Mouse (Mus musculus) CH12.LX (cell line): ENCODE measurements around the gene Zdhhc4. TPM values are rescaled to one million over a fixed set of nuclear protein-coding genes. Genes with fewer than 3 reads are reported as not detected.

ENCODE experiments used
- DNase-seq: peaks from one replicate; pipeline ENCODE4 v3.0.0-alpha.2; 2013; ENCODE audit errors: extremely low read depth
- H3K27ac ChIP-seq: 2 replicates; pipeline ENCODE4 v1.5.1; 2012; ENCODE audit warnings: low read depth, mild to moderate bottlenecking, control low read depth, moderate library complexity; ENCODE audit not compliant: insufficient read depth
- H3K27me3 ChIP-seq: replicated peaks from 2 replicates; pipeline ENCODE3; 2012; ENCODE audit warnings: inconsistent platforms
- H3K36me3 ChIP-seq, 2 experiments: replicated peaks in 1 of 2; 2 replicates each; pipeline versions ENCODE3 to v1.6.1; 2012; ENCODE audit warnings: inconsistent platforms in 1 of 2, low read length in 1 of 2, mild to moderate bottlenecking in 1 of 2, mixed read lengths in 1 of 2, moderate library complexity in 1 of 2; ENCODE audit not compliant: control insufficient read depth in 1 of 2, insufficient read depth in 1 of 2
- H3K4me1 ChIP-seq, 2 experiments: 2 replicates each; pipeline ENCODE4 v1.6.1; 2012; ENCODE audit warnings: inconsistent platforms in 1 of 2, moderate library complexity in 1 of 2; ENCODE audit not compliant: insufficient read depth in 2 of 2, control insufficient read depth in 1 of 2
- H3K4me2 ChIP-seq: 2 replicates; pipeline ENCODE4 v1.6.1; 2012; ENCODE audit warnings: low read depth, mild to moderate bottlenecking, control low read depth; ENCODE audit not compliant: poor library complexity, insufficient read depth, severe bottlenecking
- H3K4me3 ChIP-seq, 3 experiments: fragments of 150-350 bp in 1 of 3; sonication (generic) in 1 of 3; replicated peaks in 1 of 3; 2 replicates each; pipeline versions ENCODE3 to v1.5.1; 2011 to 2012; ENCODE audit warnings: low read depth in 2 of 3, low read length in 2 of 3, mild to moderate bottlenecking in 2 of 3, moderate library complexity in 2 of 3, control low read depth in 1 of 3, improper control_type of control experiment in 1 of 3, inconsistent platforms in 1 of 3, mixed read lengths in 1 of 3; ENCODE audit not compliant: poor library complexity in 1 of 3
- H3K79me2 ChIP-seq: replicated peaks from 2 replicates; pipeline ENCODE4 v1.6.1; 2012; ENCODE audit warnings: mild to moderate bottlenecking, moderate library complexity; ENCODE audit not compliant: control insufficient read depth, poor library complexity, insufficient read depth, severe bottlenecking; ENCODE audit errors: extremely low read depth
- H3K9ac ChIP-seq: 2 replicates; pipeline ENCODE4 v1.6.1; 2012; ENCODE audit warnings: low read depth, mild to moderate bottlenecking, control low read depth, moderate library complexity; ENCODE audit not compliant: insufficient read depth
- H3K9me3 ChIP-seq: replicated peaks from 2 replicates; pipeline ENCODE3; 2012; ENCODE audit warnings: low read length, inconsistent platforms, mixed read lengths
- CHD1 ChIP-seq: IDR thresholded peaks from 2 replicates; pipeline ENCODE4 v1.6.1; 2012; ENCODE audit warnings: low read depth, low read length, improper control_type of control experiment, inconsistent platforms
- CHD2 ChIP-seq: IDR thresholded peaks from 2 replicates; pipeline ENCODE4 v1.6.1; 2011; ENCODE audit warnings: low read length, improper control_type of control experiment
- CTCF ChIP-seq, 2 experiments: IDR thresholded peaks in 1 of 2; conservative IDR thresholded peaks in 1 of 2; 2 replicates each; pipeline ENCODE4 v1.5.1; 2011 to 2012; ENCODE audit warnings: low read depth in 2 of 2, low read length in 2 of 2, improper control_type of control experiment in 1 of 2, inconsistent platforms in 1 of 2, mild to moderate bottlenecking in 1 of 2, moderate library complexity in 1 of 2
- EP300 ChIP-seq: IDR thresholded peaks from 2 replicates; pipeline ENCODE4 v1.6.1; 2011; ENCODE audit warnings: low read length, improper control_type of control experiment
- ETS1 ChIP-seq: conservative IDR thresholded peaks from 2 replicates; pipeline ENCODE4 v1.6.1; 2012; ENCODE audit warnings: low read depth, mild to moderate bottlenecking, inconsistent platforms, low read length, improper control_type of control experiment, moderate library complexity
- HCFC1 ChIP-seq: IDR thresholded peaks from 2 replicates; pipeline ENCODE4 v1.6.1; 2012; ENCODE audit warnings: low read depth, mild to moderate bottlenecking, inconsistent platforms, low read length, improper control_type of control experiment
- KAT2A ChIP-seq: IDR thresholded peaks from 2 replicates; pipeline ENCODE4 v1.6.1; 2012; ENCODE audit warnings: low read length, improper control_type of control experiment, inconsistent platforms; ENCODE audit not compliant: insufficient replicate concordance
- MAZ ChIP-seq: IDR thresholded peaks from 2 replicates; pipeline ENCODE4 v1.6.1; 2012; ENCODE audit warnings: low read depth, mild to moderate bottlenecking, inconsistent platforms, low read length, improper control_type of control experiment, moderate library complexity
- MEF2A ChIP-seq: IDR thresholded peaks from 2 replicates; pipeline ENCODE4 v1.6.1; 2014; ENCODE audit warnings: low read depth, mild to moderate bottlenecking, inconsistent platforms, low read length, improper control_type of control experiment, borderline replicate concordance
- MXI1 ChIP-seq: IDR thresholded peaks from 2 replicates; pipeline ENCODE4 v1.6.1; 2011; ENCODE audit warnings: mild to moderate bottlenecking, low read depth, low read length, improper control_type of control experiment
- MYC ChIP-seq: IDR thresholded peaks from 2 replicates; pipeline ENCODE4 v1.6.1; 2011; ENCODE audit warnings: low read depth, mild to moderate bottlenecking, improper control_type of control experiment, low read length
- NRF1 ChIP-seq: IDR thresholded peaks from 2 replicates; pipeline ENCODE4 v1.6.1; 2014; ENCODE audit warnings: low read depth, mild to moderate bottlenecking, inconsistent platforms, low read length, improper control_type of control experiment, moderate library complexity
- PAX5 ChIP-seq: IDR thresholded peaks from 2 replicates; pipeline ENCODE4 v1.6.1; 2012; ENCODE audit warnings: low read length, inconsistent platforms, mixed read lengths
- SMC3 ChIP-seq: IDR thresholded peaks from 2 replicates; pipeline ENCODE4 v1.6.1; 2011; ENCODE audit warnings: low read depth, low read length, improper control_type of control experiment
- TBP ChIP-seq: conservative IDR thresholded peaks from 2 replicates; pipeline ENCODE4 v1.6.1; 2011; ENCODE audit warnings: low read depth, low read length, improper control_type of control experiment
- TCF12 ChIP-seq: IDR thresholded peaks from 2 replicates; pipeline ENCODE4 v1.6.1; 2014; ENCODE audit warnings: low read depth, mild to moderate bottlenecking, inconsistent platforms, low read length, improper control_type of control experiment
- USF2 ChIP-seq: conservative IDR thresholded peaks from 2 replicates; pipeline ENCODE4 v1.6.1; 2011; ENCODE audit warnings: low read depth, low read length, improper control_type of control experiment
- ZKSCAN1 ChIP-seq: IDR thresholded peaks from 2 replicates; pipeline ENCODE4 v1.6.1; 2012; ENCODE audit warnings: low read depth, inconsistent platforms, low read length, improper control_type of control experiment, borderline replicate concordance
- ZMIZ1 ChIP-seq: IDR thresholded peaks from 2 replicates; pipeline ENCODE4 v1.6.1; 2012; ENCODE audit warnings: low read depth, mild to moderate bottlenecking, inconsistent platforms, low read length, improper control_type of control experiment
- ZNF384 ChIP-seq: IDR thresholded peaks from 2 replicates; pipeline ENCODE4 v1.6.1; 2012; ENCODE audit warnings: low read depth, low read length, improper control_type of control experiment, inconsistent platforms
- dilution Hi-C: fragments of 300-500 bp; cut with MboI; formaldehyde crosslinking; loops from 2 replicates; pipeline ENCODE4 v1.14.3; 2020; ENCODE audit warnings: low sequenced_read_pairs; ENCODE audit not compliant: extremely low pct_unique_long_range_greater_than_20kb, extremely low pct_ligation_motif_present
- in situ Hi-C: fragments of 300-500 bp; cut with MboI; formaldehyde crosslinking; loops from 3 replicates; pipeline ENCODE4 v1.14.3; 2019; ENCODE audit warnings: low sequenced_read_pairs, low pct_ligation_motif_present, low pct_unique_long_range_greater_than_20kb, mixed read lengths
- polyA plus RNA-seq: library from polyadenylated mRNA; unstranded; fragments of >175 nt; gene quantifications from 2 replicates; pipeline ENCODE4 v1.2.1, GENCODE M21; 2012; ENCODE audit warnings: low read depth; ENCODE audit not compliant: insufficient read length
- total RNA-seq, 2 experiments: library from RNA; depleted of rRNA; stranded (reverse); fragments of 300-350 nt in 1 of 2; fragments of >200 nt in 1 of 2; gene quantifications; 2 replicates each; pipeline ENCODE4 v1.2.3; 2012 to 2014

The Zdhhc4 gene
- total and polyA plus RNA-seq, 3 experiments = 16.3 to 51.5 (median 19.9) TPM

DNA sequence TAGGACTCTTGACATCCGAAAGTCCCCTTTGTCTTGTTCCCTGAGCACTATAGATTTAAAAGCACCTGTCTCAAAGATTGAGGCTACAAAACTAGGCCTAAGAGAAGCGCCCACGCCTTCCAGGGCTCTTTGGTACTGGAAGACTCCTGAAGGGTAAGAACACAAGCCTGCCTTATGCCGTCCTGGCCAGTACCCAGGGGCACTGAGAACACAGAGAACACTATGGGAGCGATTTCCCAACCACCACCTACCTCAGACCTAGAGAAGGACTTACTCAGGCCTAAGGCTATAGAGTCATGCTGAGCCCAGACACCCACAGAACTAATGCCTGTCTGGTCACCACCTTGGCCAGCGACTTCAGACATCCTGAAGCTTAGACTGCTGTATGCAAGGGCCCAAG, 62.3 kb downstream of the Zdhhc4 start:
- peaks cover 15 to 21% of the 10 kb centered on the region in 2 experiments for H3K4me1 ChIP-seq
- H3K36me3 ChIP-seq = peaks cover 8 to 41% of the 10 kb centered on the region in 2 experiments
- H3K4me2 ChIP-seq = no peak overlapping the region
- no peaks in the 10 kb centered on the region for H3K9me3 ChIP-seq
- no peaks in the 10 kb centered on the region for H3K27me3 ChIP-seq
- H3K9ac ChIP-seq = no peak overlapping the region
- H3K79me2 ChIP-seq = no peaks in the 10 kb centered on the region
- DNase-seq = no peak
- dilution Hi-C loops (no loop called here), in situ Hi-C loops (no loop called here)
- no peak overlapping the region for H3K4me3 ChIP-seq
- TF ChIP-seq EP300 (no peak), CTCF (conservative IDR thresholded peaks at IDR 0.05 in 1 of 2, IDR thresholded peaks at IDR 0.05 in 1 of 2; ENCODE audit: low read depth in 2 of 2, low read length in 2 of 2) (no peak), USF2 (no peak), TCF12 (no peak), ZKSCAN1 (no peak), HCFC1 (no peak), ZMIZ1 (no peak), PAX5 (no peak), TBP (no peak), ZNF384 (no peak), MAZ (no peak), KAT2A (no peak), NRF1 (no peak), MYC (no peak), ETS1 (no peak), MEF2A (no peak), CHD2 (no peak), CHD1 (no peak), SMC3 (no peak), MXI1 (no peak)
- no peak overlapping the region for H3K27ac ChIP-seq

Other genes starting within 250 kb of the Zdhhc4 start
- 18.2 and 18.3 TPM in 2 replicates for gene Rnf216, start 216.3 kb downstream of the Zdhhc4 start, total RNA-seq (2012; rRNA removed)
- 15.5 and 17.6 TPM in 2 replicates for gene Rnf216, start 216.3 kb downstream of the Zdhhc4 start, total RNA-seq (2014; rRNA removed)
- gene Rnf216, start 216.3 kb downstream of the Zdhhc4 start, polyA plus RNA-seq = 30.7 and 33.2 TPM in 2 replicates
- gene Olfr718-ps1, start 181.7 kb downstream of the Zdhhc4 start, total RNA-seq (2012; rRNA removed) = not detected in 2 replicates
- not detected in 2 replicates for gene Olfr718-ps1, start 181.7 kb downstream of the Zdhhc4 start, total RNA-seq (2014; rRNA removed)
- not detected in 2 replicates for gene Olfr718-ps1, start 181.7 kb downstream of the Zdhhc4 start, polyA plus RNA-seq
- gene Rbak, start 148.5 kb downstream of the Zdhhc4 start, total RNA-seq (2012; rRNA removed) = 3.8 and 4.3 TPM in 2 replicates
- gene Rbak, start 148.5 kb downstream of the Zdhhc4 start, total RNA-seq (2014; rRNA removed) = 4.9 and 5.1 TPM in 2 replicates
- 6.1 and 6.9 TPM in 2 replicates for gene Rbak, start 148.5 kb downstream of the Zdhhc4 start, polyA plus RNA-seq
- gene Spdye4b, start 148.2 kb downstream of the Zdhhc4 start, total RNA-seq (2012; rRNA removed) = not detected in 2 replicates
- not detected in 2 replicates for gene Spdye4b, start 148.2 kb downstream of the Zdhhc4 start, total RNA-seq (2014; rRNA removed)
- not detected in 2 replicates for gene Spdye4b, start 148.2 kb downstream of the Zdhhc4 start, polyA plus RNA-seq
- not detected in 2 replicates for gene Spdye4a, start 102.4 kb downstream of the Zdhhc4 start, total RNA-seq (2012; rRNA removed)
- gene Spdye4a, start 102.4 kb downstream of the Zdhhc4 start, total RNA-seq (2014; rRNA removed) = not detected in 2 replicates
- gene Spdye4a, start 102.4 kb downstream of the Zdhhc4 start, polyA plus RNA-seq = not detected in 2 replicates
- 12.4 and 12.8 TPM in 2 replicates for gene Zfp12, start 94.1 kb downstream of the Zdhhc4 start, total RNA-seq (2012; rRNA removed)
- gene Zfp12, start 94.1 kb downstream of the Zdhhc4 start, total RNA-seq (2014; rRNA removed) = 15.9 and 18.8 TPM in 2 replicates
- 11.2 and 13.1 TPM in 2 replicates for gene Zfp12, start 94.1 kb downstream of the Zdhhc4 start, polyA plus RNA-seq
- gene Zfp316, start 59.2 kb downstream of the Zdhhc4 start, total RNA-seq (2012; rRNA removed) = 2.3 and 3.6 TPM in 2 replicates
- 0.84 and 1.1 TPM in 2 replicates for gene Zfp316, start 59.2 kb downstream of the Zdhhc4 start, total RNA-seq (2014; rRNA removed)
- gene Zfp316, start 59.2 kb downstream of the Zdhhc4 start, polyA plus RNA-seq = 2.0 and 2.1 TPM in 2 replicates
- gene Zfp853, start 35.6 kb downstream of the Zdhhc4 start, total RNA-seq (2012; rRNA removed) = 0.13 TPM in 1 of 2 replicates, not detected in the other
- not detected in 2 replicates for gene Zfp853, start 35.6 kb downstream of the Zdhhc4 start, total RNA-seq (2014; rRNA removed)
- gene Zfp853, start 35.6 kb downstream of the Zdhhc4 start, polyA plus RNA-seq = 0.21 and 0.22 TPM in 2 replicates
- gene E130309D02Rik, start 13.9 kb downstream of the Zdhhc4 start, total RNA-seq (2012; rRNA removed) = 32.7 and 39.7 TPM in 2 replicates
- 22.8 and 23.7 TPM in 2 replicates for gene E130309D02Rik, start 13.9 kb downstream of the Zdhhc4 start, total RNA-seq (2014; rRNA removed)
- 51.8 and 63.7 TPM in 2 replicates for gene E130309D02Rik, start 13.9 kb downstream of the Zdhhc4 start, polyA plus RNA-seq
- gene Grid2ip, start 28.1 kb upstream of the Zdhhc4 start, total RNA-seq (2012; rRNA removed) = not detected in 2 replicates
- gene Grid2ip, start 28.1 kb upstream of the Zdhhc4 start, total RNA-seq (2014; rRNA removed) = not detected in 2 replicates
- not detected in 2 replicates for gene Grid2ip, start 28.1 kb upstream of the Zdhhc4 start, polyA plus RNA-seq
- 77.7 and 91.7 TPM in 2 replicates for gene Kdelr2, start 74.6 kb upstream of the Zdhhc4 start, total RNA-seq (2012; rRNA removed)
- gene Kdelr2, start 74.6 kb upstream of the Zdhhc4 start, total RNA-seq (2014; rRNA removed) = 105 and 117 TPM in 2 replicates
- 53.2 and 75.7 TPM in 2 replicates for gene Kdelr2, start 74.6 kb upstream of the Zdhhc4 start, polyA plus RNA-seq
- 10.4 and 10.8 TPM in 2 replicates for gene Daglb, start 135.3 kb upstream of the Zdhhc4 start, total RNA-seq (2012; rRNA removed)
- 11.9 and 12.1 TPM in 2 replicates for gene Daglb, start 135.3 kb upstream of the Zdhhc4 start, total RNA-seq (2014; rRNA removed)
- gene Daglb, start 135.3 kb upstream of the Zdhhc4 start, polyA plus RNA-seq = 10.8 and 11.4 TPM in 2 replicates
- gene Rac1, start 198.8 kb upstream of the Zdhhc4 start, total RNA-seq (2012; rRNA removed) = 138 and 144 TPM in 2 replicates
- 199 and 201 TPM in 2 replicates for gene Rac1, start 198.8 kb upstream of the Zdhhc4 start, total RNA-seq (2014; rRNA removed)
- gene Rac1, start 198.8 kb upstream of the Zdhhc4 start, polyA plus RNA-seq = 222 and 256 TPM in 2 replicates